17 mouse cellular contexts compared by ENCODE assay signal in the genomic region with DNA sequence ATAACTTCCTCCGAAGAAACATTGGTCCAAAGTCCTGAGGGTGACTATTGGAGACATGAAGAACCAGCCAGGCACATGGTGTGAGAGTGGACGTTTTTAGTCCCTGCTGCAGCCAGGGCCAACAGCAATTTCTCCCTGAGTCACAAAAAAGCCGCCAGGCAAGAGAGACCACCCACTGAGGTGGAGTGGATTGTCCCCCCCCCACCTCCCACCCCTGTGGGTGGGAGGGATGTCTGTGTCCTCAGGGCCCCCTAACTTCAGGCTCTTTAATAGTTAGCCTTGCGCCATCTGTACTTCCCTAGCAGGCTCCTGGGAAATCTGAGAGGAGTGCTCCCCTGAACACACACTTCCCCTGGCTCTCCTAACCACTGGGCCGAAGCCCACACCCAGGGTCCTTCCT. TPM values are rescaled to one million over a fixed set of nuclear protein-coding genes. Genes with fewer than 3 reads are reported as not detected.
DNase-seq lines count a peak whose midpoint lies in the region; ATAC-seq lines count a peak whose summit lies in the region.
"Had no signal": no experiment of that assay in that cellular context is flagged by ENCODE, and none has a peak within 500 bp of the region (broad histone marks: within the 10 kb centered on the region; RNA-seq: fewer than 3 reads in every experiment).

No protein-coding gene starts in this region.

- peak overlapping the region; percentile 48 for H3K27ac ChIP-seq in hindbrain, embryonic 12.5 days
- H3K27ac ChIP-seq in hindbrain, embryonic 13.5 days, result no peak overlapping the region
- H3K27ac ChIP-seq in midbrain, embryonic 10.5 days (replicated peaks), result peak overlapping the region; percentile 65
- no peak overlapping the region for H3K27ac ChIP-seq in midbrain, embryonic 16.5 days (ENCODE audit: low read length)
- H3K27ac ChIP-seq in embryonic facial prominence, embryonic 13.5 days, result peak overlapping the region; percentile 57
- peak overlapping the region; percentile 38 for H3K27ac ChIP-seq in limb, embryonic 11.5 days (replicated peaks; ENCODE audit: low read depth, low read length)
- H3K27ac ChIP-seq: gastrocnemius, adult 2 months; liver, embryonic 13.5 days had no signal

- H3K9ac ChIP-seq in hindbrain, embryonic 12.5 days, result no peak overlapping the region
- H3K9ac ChIP-seq in hindbrain, embryonic 13.5 days, result no peak overlapping the region
- H3K9ac ChIP-seq in midbrain, embryonic 16.5 days (ENCODE audit: low read depth, low read length), result no peak overlapping the region
- peak overlapping the region; percentile 36; the same call in 1 of the 2 replicates for H3K9ac ChIP-seq in embryonic facial prominence, embryonic 13.5 days
- no peak overlapping the region for H3K9ac ChIP-seq in limb, embryonic 11.5 days (ENCODE audit: low read length)
- H3K9ac ChIP-seq: forebrain, postnatal 0 days; liver, embryonic 13.5 days had no signal

- H3K4me1 ChIP-seq in hindbrain, embryonic 12.5 days, result peaks cover 28% of the 10 kb centered on the region
- peaks cover 24% of the 10 kb centered on the region; the same call in 1 of the 2 replicates for H3K4me1 ChIP-seq in hindbrain, embryonic 13.5 days (replicated peaks)
- H3K4me1 ChIP-seq in midbrain, embryonic 10.5 days, result peaks cover 61% of the 10 kb centered on the region
- peaks cover 4% of the 10 kb centered on the region; the same call in 1 of the 2 replicates for H3K4me1 ChIP-seq in midbrain, embryonic 16.5 days (ENCODE audit: control insufficient read depth, insufficient read depth, low read length)
- H3K4me1 ChIP-seq in embryonic facial prominence, embryonic 13.5 days, result peaks cover 57% of the 10 kb centered on the region
- peaks cover 50% of the 10 kb centered on the region for H3K4me1 ChIP-seq in limb, embryonic 11.5 days (ENCODE audit: control insufficient read depth, insufficient read depth, low read length)

- no peaks in the 10 kb centered on the region for H3K9me3 ChIP-seq in hindbrain, embryonic 12.5 days (replicated peaks)
- H3K9me3 ChIP-seq in hindbrain, embryonic 13.5 days, result no peaks in the 10 kb centered on the region
- H3K9me3 ChIP-seq in midbrain, embryonic 10.5 days (replicated peaks), result no peaks in the 10 kb centered on the region
- no peaks in the 10 kb centered on the region for H3K9me3 ChIP-seq in midbrain, embryonic 16.5 days (replicated peaks; ENCODE audit: control insufficient read depth, low read length, poor library complexity, severe bottlenecking)
- H3K9me3 ChIP-seq in embryonic facial prominence, embryonic 13.5 days, result no peaks in the 10 kb centered on the region
- no peaks in the 10 kb centered on the region for H3K9me3 ChIP-seq in limb, embryonic 11.5 days (ENCODE audit: control insufficient read depth, low read length)
- H3K9me3 ChIP-seq: liver, embryonic 13.5 days had no signal

- H3K27me3 ChIP-seq in hindbrain, embryonic 12.5 days, result peaks cover 4% of the 10 kb centered on the region; the same call in 1 of the 2 replicates
- peaks cover 20% of the 10 kb centered on the region for H3K27me3 ChIP-seq in hindbrain, embryonic 13.5 days
- peaks cover 43% of the 10 kb centered on the region for H3K27me3 ChIP-seq in midbrain, embryonic 10.5 days (ENCODE audit: low read depth, poor library complexity, severe bottlenecking)
- H3K27me3 ChIP-seq in midbrain, embryonic 16.5 days (ENCODE audit: control insufficient read depth, insufficient read depth, low read depth, low read length), result no peaks in the 10 kb centered on the region
- H3K27me3 ChIP-seq in embryonic facial prominence, embryonic 13.5 days, result no peaks in the 10 kb centered on the region
- H3K27me3 ChIP-seq in limb, embryonic 11.5 days (ENCODE audit: control insufficient read depth, insufficient read depth, low read length), result no peaks in the 10 kb centered on the region

- no peak for DNase-seq in midbrain, embryonic 10.5 days (ENCODE audit: low spot score)
- peak; percentile 42 for DNase-seq in limb, embryonic 11.5 days (ENCODE audit: low spot score)
- DNase-seq in left cerebral cortex, adult 9 months (ENCODE audit: low spot score in 2 of 2), result no peak
- DNase-seq: adrenal gland, postnatal 36 days; cerebellum, adult 2 months; forebrain, postnatal 0 days; gastrocnemius, adult 2 months; heart, adult 18-20 months; heart, postnatal 10 days; kidney, postnatal 36 days; liver, embryonic 13.5 days; right cerebral cortex, postnatal 4 days; thymus, postnatal 36 days had no signal

- 0 out of 2 replicates have a peak overlapping the region, but pooled peaks have one; percentile 0 for H3K4me2 ChIP-seq in hindbrain, embryonic 12.5 days (replicated peaks)
- H3K4me2 ChIP-seq in hindbrain, embryonic 13.5 days, result no peak overlapping the region
- no peak overlapping the region for H3K4me2 ChIP-seq in midbrain, embryonic 16.5 days (ENCODE audit: low read length)
- peak overlapping the region; percentile 7; the same call in 1 of the 2 replicates for H3K4me2 ChIP-seq in embryonic facial prominence, embryonic 13.5 days
- no peak overlapping the region; the same call in 1 of the 2 replicates for H3K4me2 ChIP-seq in limb, embryonic 11.5 days (ENCODE audit: low read depth, severe bottlenecking)
- H3K4me2 ChIP-seq: liver, embryonic 13.5 days had no signal

- 23% methylated on average over 5 of the region's 5 CpGs for WGBS in hindbrain, embryonic 12.5 days
- 23% methylated on average over 5 of the region's 5 CpGs for WGBS in hindbrain, embryonic 13.5 days
- WGBS in midbrain, embryonic 10.5 days, result 30% methylated on average over 5 of the region's 5 CpGs
- WGBS in midbrain, embryonic 16.5 days, result 39% methylated on average over 5 of the region's 5 CpGs
- 22% methylated on average over 5 of the region's 5 CpGs for WGBS in embryonic facial prominence, embryonic 13.5 days
- WGBS in limb, embryonic 11.5 days, result 24% methylated on average over 5 of the region's 5 CpGs

- no peak overlapping the region for H3K4me3 ChIP-seq in hindbrain, embryonic 12.5 days
- no peak overlapping the region for H3K4me3 ChIP-seq in hindbrain, embryonic 13.5 days
- H3K4me3 ChIP-seq in midbrain, embryonic 10.5 days, result no peak overlapping the region
- H3K4me3 ChIP-seq in midbrain, embryonic 16.5 days (ENCODE audit: low read depth, low read length), result no peak overlapping the region
- H3K4me3 ChIP-seq in embryonic facial prominence, embryonic 13.5 days, result no peak overlapping the region
- H3K4me3 ChIP-seq in limb, embryonic 11.5 days (ENCODE audit: low read depth, low read length), result no peak overlapping the region
- H3K4me3 ChIP-seq: gastrocnemius, adult 2 months; liver, embryonic 13.5 days had no signal

- no peak for ATAC-seq in hindbrain, embryonic 12.5 days (ENCODE audit: low FRiP score)
- no peak for ATAC-seq in hindbrain, embryonic 13.5 days (ENCODE audit: low FRiP score)
- ATAC-seq in midbrain, embryonic 16.5 days, result no peak
- ATAC-seq in embryonic facial prominence, embryonic 13.5 days (ENCODE audit: insufficient number of reproducible peaks, insufficient read depth, low FRiP score, low TSS enrichment, low read depth), result no peak
- ATAC-seq in limb, embryonic 11.5 days (ENCODE audit: insufficient number of reproducible peaks, low FRiP score, low TSS enrichment, low read depth), result peak; percentile 2; the same call in 1 of the 2 replicates
- ATAC-seq: forebrain, postnatal 0 days had no signal

- H3K36me3 ChIP-seq in hindbrain, embryonic 12.5 days, result no peaks in the 10 kb centered on the region
- H3K36me3 ChIP-seq in hindbrain, embryonic 13.5 days, result no peaks in the 10 kb centered on the region
- no peaks in the 10 kb centered on the region for H3K36me3 ChIP-seq in midbrain, embryonic 10.5 days
- H3K36me3 ChIP-seq in midbrain, embryonic 16.5 days (ENCODE audit: control insufficient read depth, insufficient read depth, low read length), result no peaks in the 10 kb centered on the region
- H3K36me3 ChIP-seq in embryonic facial prominence, embryonic 13.5 days, result no peaks in the 10 kb centered on the region
- no peaks in the 10 kb centered on the region for H3K36me3 ChIP-seq in limb, embryonic 11.5 days (ENCODE audit: control insufficient read depth, insufficient read depth, low read length)
- H3K36me3 ChIP-seq: liver, embryonic 13.5 days had no signal

RNA-seq across cellular contexts. Expression of gene Fzd2, which starts 27.0 kb away (rescaled TPM):
- 39.9 and 40.8 TPM in 2 replicates for polyA plus RNA-seq in hindbrain, embryonic 12.5 days (2016; fragmentation: Nextera tagmentation; extraction: Ambion mirVana)
- polyA plus RNA-seq in hindbrain, embryonic 13.5 days (2015; fragmentation: Nextera tagmentation; extraction: Ambion mirVana), result 10.5 and 11.8 TPM in 2 replicates
- 26.5 and 27.9 TPM in 2 replicates for polyA plus RNA-seq in midbrain, embryonic 10.5 days (2016; fragmentation: Nextera tagmentation; extraction: Ambion mirVana)
- 3.9 and 4.4 TPM in 2 replicates for polyA plus RNA-seq in midbrain, embryonic 16.5 days (2015; fragmentation: Nextera tagmentation; extraction: Ambion mirVana)
- 63.0 and 67.8 TPM in 2 replicates for polyA plus RNA-seq in embryonic facial prominence, embryonic 13.5 days (2015; fragmentation: Nextera tagmentation; extraction: Ambion mirVana)
- polyA plus RNA-seq in limb, embryonic 11.5 days (2014; fragmentation: Nextera tagmentation; extraction: Ambion mirVana), result 57.2 and 57.4 TPM in 2 replicates

RNA-seq across cellular contexts. Expression of gene Meioc, which starts 32.3 kb away (rescaled TPM):
- 0.82 and 1.1 TPM in 2 replicates for polyA plus RNA-seq in hindbrain, embryonic 12.5 days (2016; fragmentation: Nextera tagmentation; extraction: Ambion mirVana)
- 0.04 and 0.18 TPM in 2 replicates for polyA plus RNA-seq in hindbrain, embryonic 13.5 days (2015; fragmentation: Nextera tagmentation; extraction: Ambion mirVana)
- 0.16 and 0.41 TPM in 2 replicates for polyA plus RNA-seq in midbrain, embryonic 10.5 days (2016; fragmentation: Nextera tagmentation; extraction: Ambion mirVana)
- 0.15 and 0.16 TPM in 2 replicates for polyA plus RNA-seq in midbrain, embryonic 16.5 days (2015; fragmentation: Nextera tagmentation; extraction: Ambion mirVana)
- 0.45 and 0.79 TPM in 2 replicates for polyA plus RNA-seq in embryonic facial prominence, embryonic 13.5 days (2015; fragmentation: Nextera tagmentation; extraction: Ambion mirVana)
- polyA plus RNA-seq in limb, embryonic 11.5 days (2014; fragmentation: Nextera tagmentation; extraction: Ambion mirVana), result 0.35 and 1.2 TPM in 2 replicates
- polyA plus RNA-seq: cerebellum, adult 2 months had no signal

RNA-seq across cellular contexts. Expression of gene Gm11627, which starts 51.9 kb away (rescaled TPM):
- 4.3 and 4.8 TPM in 2 replicates for polyA plus RNA-seq in hindbrain, embryonic 12.5 days (2016; fragmentation: Nextera tagmentation; extraction: Ambion mirVana)
- 2.8 and 5.3 TPM in 2 replicates for polyA plus RNA-seq in hindbrain, embryonic 13.5 days (2015; fragmentation: Nextera tagmentation; extraction: Ambion mirVana)
- 11.1 and 12.6 TPM in 2 replicates for polyA plus RNA-seq in midbrain, embryonic 10.5 days (2016; fragmentation: Nextera tagmentation; extraction: Ambion mirVana)
- polyA plus RNA-seq in midbrain, embryonic 16.5 days (2015; fragmentation: Nextera tagmentation; extraction: Ambion mirVana), result 1.6 and 2.4 TPM in 2 replicates
- 16.1 and 17.0 TPM in 2 replicates for polyA plus RNA-seq in embryonic facial prominence, embryonic 13.5 days (2015; fragmentation: Nextera tagmentation; extraction: Ambion mirVana)
- polyA plus RNA-seq in limb, embryonic 11.5 days (2014; fragmentation: Nextera tagmentation; extraction: Ambion mirVana), result 3.9 and 4.2 TPM in 2 replicates

Comparison
In these comparisons a context has a peak if more than half of its experiments do, and no peak if none do; other contexts are left out.
1. H3K27ac ChIP-seq: peak in hindbrain, embryonic 12.5 days (single experiment), midbrain, embryonic 10.5 days (single experiment), embryonic facial prominence, embryonic 13.5 days (single experiment) and limb, embryonic 11.5 days (single experiment); none in hindbrain, embryonic 13.5 days (single experiment) and midbrain, embryonic 16.5 days (single experiment).
2. H3K4me2 ChIP-seq: peak in hindbrain, embryonic 12.5 days (single experiment) and embryonic facial prominence, embryonic 13.5 days (single experiment); none in hindbrain, embryonic 13.5 days (single experiment), midbrain, embryonic 16.5 days (single experiment) and limb, embryonic 11.5 days (single experiment).